Mouse (Mus musculus) liver, embryonic 16.5 days (tissue): ENCODE measurements around the gene Hist1h4i. TPM values are rescaled to one million over a fixed set of nuclear protein-coding genes. Genes with fewer than 3 reads are reported as not detected.
"Not testable (repeated sequence)": the region's sequence is repeated elsewhere in the genome, so short reads cannot be mapped to it uniquely, and the experiment has no call there.

Experiments used
- ATAC-seq: fragments of 200-750 bp; cut with Nextera tagmentation; 2 replicates; pipeline ENCODE4 v1.8.0; 2017; ENCODE audit warnings: low read depth, mild to moderate bottlenecking, moderate number of reproducible peaks, moderate library complexity
- H3K27ac ChIP-seq: fragments of 300-500 bp; sonication (generic); 2 replicates; pipeline ENCODE4 v1.5.1; 2014; ENCODE audit warnings: mild to moderate bottlenecking, low read length
- H3K27me3 ChIP-seq: fragments of 300-500 bp; sonication (generic); 2 replicates; pipeline ENCODE4 v1.6.1; 2014; ENCODE audit warnings: low read depth, low read length, mixed read lengths; ENCODE audit not compliant: control insufficient read depth, insufficient read depth
- H3K36me3 ChIP-seq: fragments of 300-500 bp; sonication (generic); 2 replicates; pipeline ENCODE4 v1.6.1; 2014; ENCODE audit warnings: mild to moderate bottlenecking; ENCODE audit not compliant: control insufficient read depth, insufficient read depth
- H3K4me1 ChIP-seq: fragments of 300-500 bp; sonication (generic); 2 replicates; pipeline ENCODE4 v1.6.1; 2014; ENCODE audit warnings: low read depth, low read length, mixed read lengths; ENCODE audit not compliant: control insufficient read depth
- H3K4me2 ChIP-seq: fragments of 300-500 bp; sonication (generic); 2 replicates; pipeline ENCODE4 v1.6.1; 2014; ENCODE audit warnings: low read depth, low read length, mixed read lengths
- H3K4me3 ChIP-seq: fragments of 300-500 bp; sonication (generic); 2 replicates; pipeline ENCODE4 v1.5.1; 2014; ENCODE audit warnings: low read depth, mild to moderate bottlenecking, low read length
- H3K9ac ChIP-seq: fragments of 300-500 bp; sonication (generic); 2 replicates; pipeline ENCODE4 v1.6.1; 2014; ENCODE audit warnings: low read depth, low read length
- H3K9me3 ChIP-seq: fragments of 300-500 bp; sonication (generic); replicated peaks from 2 replicates; pipeline ENCODE4 v1.6.1; 2016; ENCODE audit warnings: low read length; ENCODE audit not compliant: control insufficient read depth
- whole genome bisulfite sequencing: fragments of 180-500 bp; shearing (Covaris S2); extraction: QIAGEN DNeasy Blood & Tissue Kit; methylation state at CpG from one replicate; pipeline ENCODE4 v1.1.7; 2014; ENCODE audit not compliant: insufficient replicate concordance; 5-methylcytosine and 5-hydroxymethylcytosine counted together
- polyA plus RNA-seq: library from polyadenylated mRNA; unstranded; fragments of >200 nt; fragmentation: Nextera tagmentation; extraction: Ambion mirVana; gene quantifications from 2 replicates; pipeline ENCODE4 v1.2.1, GENCODE M21; 2015

Gene Hist1h4i
- polyA plus RNA-seq, 1 experiment from 2014 or later: 47.5 TPM

DNA sequence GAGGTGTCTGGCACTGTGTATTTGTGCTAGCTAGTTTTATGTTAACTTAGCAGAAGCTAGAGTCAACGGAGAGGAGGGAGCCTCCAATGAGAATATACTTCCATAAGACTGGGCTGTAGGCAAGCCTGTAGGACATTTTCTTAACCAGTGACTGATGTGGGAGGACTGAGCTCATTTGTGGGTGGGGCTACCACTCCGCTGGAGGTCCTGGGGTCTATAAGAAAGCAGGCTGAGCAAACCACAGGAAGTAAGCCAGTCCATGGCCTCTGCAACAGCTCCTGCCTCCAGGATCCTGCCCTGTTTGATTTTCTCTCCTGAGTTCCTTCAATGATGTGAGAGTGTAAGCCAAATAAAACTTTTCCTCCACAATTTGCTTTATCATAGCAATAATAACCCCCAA is 4.1 kb upstream of the Hist1h4i start:
- Histone ChIP-seq H3K36me3 (no peaks in the 10 kb centered on the region), H3K4me1 (peaks cover 28% of the 10 kb centered on the region), H3K27me3 (no peaks in the 10 kb centered on the region), H3K4me3 (peak overlapping the region; percentile 9; the same call in 1 of the 2 replicates), H3K9ac (peak overlapping the region; percentile 68), H3K9me3 (no peaks in the 10 kb centered on the region), H3K27ac (peak overlapping the region; percentile 45), H3K4me2 (peak overlapping the region; percentile 67; the same call in 1 of the 2 replicates)
- ATAC-seq: no peak
- WGBS: 35% methylated on average over 2 of the region's 2 CpGs

GRCm38 (mm10) chr13:22044432-22045155 is 3.4 kb upstream of the Hist1h4i start:
- H3K27ac ChIP-seq: peak overlapping the region; percentile 95
- ATAC-seq: no peak
- peak overlapping the region; percentile 56 for H3K4me3 ChIP-seq
- H3K36me3 ChIP-seq: no peaks in the 10 kb centered on the region
- peak overlapping the region; percentile 68 for H3K9ac ChIP-seq
- WGBS: 85% methylated on average over 6 of the region's 6 CpGs
- peak overlapping the region; percentile 67 for H3K4me2 ChIP-seq
- H3K9me3 ChIP-seq: no peaks in the 10 kb centered on the region
- no peaks in the 10 kb centered on the region for H3K27me3 ChIP-seq
- H3K4me1 ChIP-seq: peaks cover 28% of the 10 kb centered on the region

GRCm38 (mm10) chr13:22043503-22044431 is 2.6 kb upstream of the Hist1h4i start:
- Histone ChIP-seq H3K9ac (peak overlapping the region; percentile 68), H3K36me3 (no peaks in the 10 kb centered on the region), H3K4me3 (peak overlapping the region; percentile 56), H3K27me3 (no peaks in the 10 kb centered on the region), H3K4me2 (peak overlapping the region; percentile 67), H3K27ac (peak overlapping the region; percentile 95), H3K4me1 (peaks cover 24% of the 10 kb centered on the region), H3K9me3 (no peaks in the 10 kb centered on the region)
- peak; percentile 7 for ATAC-seq
- WGBS: under 1% methylated on average over 9 of the region's 14 CpGs

DNA sequence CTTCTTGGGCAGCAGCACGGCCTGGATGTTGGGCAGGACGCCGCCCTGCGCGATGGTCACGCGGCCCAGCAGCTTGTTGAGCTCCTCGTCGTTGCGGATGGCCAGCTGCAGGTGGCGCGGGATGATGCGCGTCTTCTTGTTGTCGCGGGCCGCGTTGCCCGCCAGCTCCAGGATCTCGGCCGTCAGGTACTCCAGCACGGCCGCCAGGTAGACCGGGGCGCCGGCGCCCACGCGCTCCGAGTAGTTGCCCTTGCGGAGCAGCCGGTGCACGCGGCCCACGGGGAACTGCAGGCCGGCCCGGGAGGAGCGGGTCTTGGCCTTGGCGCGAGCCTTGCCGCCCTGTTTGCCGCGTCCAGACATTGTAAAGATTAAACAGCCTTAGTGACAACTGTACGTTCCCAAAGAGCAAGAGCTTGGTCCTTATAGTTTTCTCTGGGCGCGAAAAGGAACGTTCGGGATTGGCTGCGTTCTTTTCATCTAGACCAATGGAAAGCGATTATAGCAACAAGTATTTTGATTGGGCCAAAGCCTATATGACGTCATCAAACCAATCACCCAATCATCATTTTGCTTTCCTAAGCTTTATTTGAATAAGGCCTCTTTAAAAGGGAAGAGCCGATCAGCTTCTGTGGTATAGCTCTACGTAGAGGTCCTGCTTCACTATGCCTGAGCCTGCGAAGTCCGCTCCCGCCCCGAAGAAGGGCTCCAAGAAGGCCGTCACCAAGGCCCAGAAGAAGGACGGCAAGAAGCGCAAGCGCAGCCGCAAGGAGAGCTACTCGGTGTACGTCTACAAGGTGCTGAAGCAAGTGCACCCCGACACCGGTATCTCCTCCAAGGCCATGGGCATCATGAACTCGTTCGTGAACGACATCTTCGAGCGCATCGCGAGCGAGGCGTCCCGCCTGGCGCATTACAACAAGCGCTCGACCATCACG is 1.7 kb upstream of the Hist1h4i start, which contains the start of the genes Hist1h2ag and Hist1h2bj:
Gene Hist1h2ag, minus strand, starts transcription at position 377 of the 935 bp plus-strand sequence.
Gene Hist1h2bj, plus strand, starts transcription at position 647 of the 935 bp plus-strand sequence.
- peak within 1 kb of the TSS; percentile 68 for H3K4me2 ChIP-seq
- peak; percentile 77 for ATAC-seq
- not testable (repeated sequence) for H3K9me3 ChIP-seq, H3K27me3 ChIP-seq, H3K36me3 ChIP-seq
- H3K4me1 ChIP-seq: peaks cover 28% of the 10 kb centered on the region
- peak within 1 kb of the TSS; percentile 68 for H3K9ac ChIP-seq
- H3K27ac ChIP-seq: peak within 1 kb of the TSS; percentile 97
- H3K4me3 ChIP-seq: peak within 1 kb of the TSS; percentile 60
- WGBS: under 1% methylated on average over 34 of the region's 80 CpGs

DNA sequence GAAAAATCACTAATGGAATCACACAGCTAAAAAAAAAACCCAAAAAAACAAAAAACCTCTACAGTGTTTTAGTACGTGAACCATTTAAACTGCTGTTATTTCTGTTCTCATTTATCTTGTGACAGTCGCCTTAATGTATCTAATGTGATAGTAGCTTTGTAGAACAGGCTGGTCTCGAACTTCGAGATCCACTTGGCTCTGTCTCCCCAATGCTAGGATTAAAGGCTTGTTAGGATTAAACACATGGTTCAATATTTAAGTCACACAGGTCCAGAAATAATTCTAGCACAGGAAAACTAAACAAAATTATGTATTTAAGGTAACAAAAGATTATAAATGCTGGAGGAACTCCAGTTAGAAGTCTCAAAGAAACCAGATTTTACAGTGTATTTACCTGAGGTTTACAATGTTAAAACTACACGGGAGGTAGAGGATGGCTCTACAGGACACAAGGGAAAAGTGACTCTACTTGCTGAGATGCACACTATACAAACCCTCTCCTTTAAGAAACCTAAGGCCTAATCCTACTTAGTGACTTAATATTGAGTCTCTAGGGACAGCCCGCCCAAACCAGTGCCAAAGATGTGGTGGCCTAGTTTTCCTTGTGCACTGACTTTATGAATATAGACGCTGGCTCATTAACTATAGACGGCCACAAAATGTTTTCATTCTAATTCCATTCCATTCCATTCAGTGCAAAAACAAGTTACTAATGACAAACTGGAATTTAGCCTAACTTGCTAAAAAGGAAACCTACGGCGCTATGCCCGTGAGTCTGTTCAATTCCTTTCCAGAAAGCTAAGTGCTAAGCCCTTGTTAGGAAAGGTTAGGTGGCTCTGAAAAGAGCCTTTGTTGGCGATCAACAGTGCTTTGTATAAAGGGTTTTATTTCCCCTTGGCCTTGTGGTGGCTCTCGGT is 747 bp upstream of the Hist1h4i start:
- Histone ChIP-seq H3K4me1 (peaks cover 36% of the 10 kb centered on the region), H3K9me3 (no peaks in the 10 kb centered on the region), H3K9ac (peak overlapping the region; percentile 60), H3K27ac (peak overlapping the region; percentile 97), H3K36me3 (no peaks in the 10 kb centered on the region), H3K4me2 (peak overlapping the region; percentile 68), H3K27me3 (no peaks in the 10 kb centered on the region), H3K4me3 (peak overlapping the region; percentile 60)
- ATAC-seq: no peak
- 3% methylated on average over 13 of the region's 13 CpGs for WGBS

DNA sequence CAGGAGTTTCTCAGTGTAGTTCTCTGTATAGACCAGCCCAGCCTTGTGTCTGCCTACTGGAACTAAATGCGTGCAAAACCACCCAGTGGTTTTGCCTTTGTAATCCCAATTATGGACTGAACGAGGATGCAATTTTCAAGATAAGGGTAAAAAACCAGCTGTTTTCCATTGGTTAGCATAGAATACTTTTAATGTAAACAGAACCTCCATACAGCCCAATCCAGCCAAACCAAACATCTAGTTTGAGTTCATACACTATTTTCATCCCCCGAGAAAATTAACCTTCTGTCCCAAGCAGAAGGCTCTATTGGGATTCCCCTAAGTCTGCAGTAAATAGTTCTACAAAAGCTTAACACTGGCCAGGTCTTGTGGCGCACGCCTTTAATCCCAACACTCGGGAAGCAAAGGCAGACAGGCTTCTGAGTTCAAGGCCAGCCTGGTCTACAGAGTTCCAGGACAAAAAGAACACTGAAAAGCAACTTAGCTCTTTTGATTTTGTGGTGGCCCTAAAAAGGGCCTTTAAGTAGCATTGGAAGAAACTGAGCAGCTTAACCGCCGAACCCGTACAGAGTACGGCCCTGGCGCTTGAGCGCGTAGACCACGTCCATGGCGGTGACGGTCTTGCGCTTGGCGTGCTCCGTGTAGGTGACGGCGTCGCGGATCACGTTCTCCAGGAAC is 559 bp downstream of the Hist1h4i start:
- 0% methylated on average over 20 of the region's 24 CpGs for WGBS
- H3K9ac ChIP-seq: peak overlapping the region; percentile 60
- H3K27me3 ChIP-seq: no peaks in the 10 kb centered on the region
- H3K4me3 ChIP-seq: peak overlapping the region; percentile 60
- peak; percentile 35 for ATAC-seq
- no peaks in the 10 kb centered on the region for H3K9me3 ChIP-seq
- H3K36me3 ChIP-seq: no peaks in the 10 kb centered on the region
- peak overlapping the region; percentile 97 for H3K27ac ChIP-seq
- H3K4me1 ChIP-seq: peaks cover 41% of the 10 kb centered on the region
- H3K4me2 ChIP-seq: peak overlapping the region; percentile 68

DNA sequence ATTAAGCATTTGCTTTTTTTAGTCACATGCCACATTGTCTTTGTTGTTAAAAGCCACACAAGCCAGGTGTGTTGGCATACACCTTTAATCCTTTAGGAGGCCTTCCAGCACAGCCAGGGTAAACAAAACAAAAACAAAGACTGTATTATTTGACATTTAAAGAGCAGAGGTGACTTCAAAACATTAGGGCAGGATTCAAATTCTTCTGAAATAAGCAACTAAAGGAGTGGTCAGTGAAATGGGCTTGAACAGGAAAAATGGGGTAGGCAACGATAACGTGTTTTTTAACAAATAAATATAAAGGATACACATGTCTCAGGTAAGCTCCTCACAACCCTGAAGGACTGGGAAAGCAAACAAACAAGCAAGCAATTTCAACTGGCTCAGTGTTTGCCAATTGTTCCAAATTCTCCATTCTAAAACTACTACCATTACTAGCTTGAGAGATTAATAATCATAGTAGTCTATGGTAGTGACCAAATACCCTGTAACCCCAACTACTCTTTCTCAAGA is 1.2 kb downstream of the Hist1h4i start:
- WGBS: 4% methylated on average over 2 of the region's 2 CpGs
- Histone ChIP-seq H3K27me3 (no peaks in the 10 kb centered on the region), H3K4me1 (peaks cover 35% of the 10 kb centered on the region), H3K27ac (peak overlapping the region; percentile 97), H3K9me3 (no peaks in the 10 kb centered on the region), H3K9ac (peak overlapping the region; percentile 60), H3K4me3 (peak overlapping the region; percentile 60), H3K36me3 (no peaks in the 10 kb centered on the region), H3K4me2 (peak overlapping the region; percentile 68)
- ATAC-seq: no peak
